Mouse (Mus musculus): Measurements from ENCODE around the gene Krtap4-6. TPM values are rescaled to one million over a fixed set of nuclear protein-coding genes. Genes with fewer than 3 reads are reported as not detected.
"Not testable (repeated sequence)": the region's sequence is repeated elsewhere in the genome, so short reads cannot be mapped to it uniquely, and the experiment has no call there.

The Krtap4-6 gene
- not detected in 2 replicates for polyA plus RNA-seq (2011; ENCODE audit: insufficient read depth, insufficient read length, low read depth, missing spikeins)

GRCm38 (mm10) chr11:99665860-99666259 is at the start of gene Krtap4-6:
Gene Krtap4-6 (minus strand): TSS chr11:99665960.
- no peak within 1 kb of the TSS for H3K27ac ChIP-seq (ENCODE audit: insufficient read depth, low read length)
- H3K4me3 ChIP-seq (ENCODE audit: low read depth, low read length) = no peak within 1 kb of the TSS
- no peaks in the 10 kb centered on the region for H3K4me1 ChIP-seq (ENCODE audit: control insufficient read depth, insufficient read depth, low read length)
- H3K9ac ChIP-seq (ENCODE audit: low read depth, poor library complexity, severe bottlenecking) = no peak within 1 kb of the TSS
- H3K9me3 ChIP-seq (replicated peaks; ENCODE audit: control insufficient read depth, insufficient read depth, low read length, poor library complexity, severe bottlenecking) = no peaks in the 10 kb centered on the region
- H3K27me3 ChIP-seq (ENCODE audit: control insufficient read depth, insufficient read depth, low read length, poor library complexity, severe bottlenecking) = no peaks in the 10 kb centered on the region; the same call in 1 of the 2 replicates
- no peak for TF ChIP-seq EP300 (IDR thresholded peaks at IDR 0.05; ENCODE audit: insufficient read depth, low read depth, low read length)
- no peak for TF ChIP-seq CTCF (IDR thresholded peaks at IDR 0.05; ENCODE audit: low read depth, low read length)
- no peak for TF ChIP-seq POLR2A (IDR thresholded peaks at IDR 0.05; ENCODE audit: insufficient read depth, low read length)
- no peaks in the 10 kb centered on the region for H3K36me3 ChIP-seq (ENCODE audit: control insufficient read depth, insufficient read depth, low read length, poor library complexity, severe bottlenecking)

DNA sequence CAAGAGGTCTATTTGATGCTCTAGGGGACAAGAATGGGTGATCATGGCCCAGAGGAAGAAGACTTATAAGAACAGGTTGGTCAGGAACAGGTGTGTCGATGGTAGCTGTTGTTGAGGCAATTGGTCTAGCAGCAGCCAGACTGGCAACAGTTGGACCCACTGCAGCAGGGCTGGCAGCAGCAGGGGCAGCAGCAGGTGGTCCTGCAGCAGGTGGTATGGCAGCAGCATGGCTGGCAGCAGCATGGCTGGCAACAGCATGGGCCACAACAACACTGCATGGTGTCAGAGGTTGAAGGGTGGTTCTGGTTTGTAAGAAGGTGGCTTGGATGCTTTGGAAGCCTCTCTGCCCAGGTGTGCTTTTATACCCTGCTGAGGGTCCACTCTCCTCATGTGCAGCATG is 24.7 kb upstream of the Krtap4-6 start, which contains the start of gene Gm14190:
Gene Gm14190, minus strand, starts transcription at position 278 of the 400 bp plus-strand sequence.
- Histone ChIP-seq H3K9me3 (replicated peaks; ENCODE audit: control insufficient read depth, insufficient read depth, low read length, poor library complexity, severe bottlenecking) (no peaks in the 10 kb centered on the region), H3K9ac (ENCODE audit: low read depth, poor library complexity, severe bottlenecking) (no peak within 1 kb of the TSS), H3K36me3 (ENCODE audit: control insufficient read depth, insufficient read depth, low read length, poor library complexity, severe bottlenecking) (no peaks in the 10 kb centered on the region), H3K4me3 (ENCODE audit: low read depth, low read length) (no peak within 1 kb of the TSS), H3K4me1 (ENCODE audit: control insufficient read depth, insufficient read depth, low read length) (no peaks in the 10 kb centered on the region), H3K27me3 (ENCODE audit: control insufficient read depth, insufficient read depth, low read length, poor library complexity, severe bottlenecking) (no peaks in the 10 kb centered on the region), H3K27ac (ENCODE audit: insufficient read depth, low read length) (no peak within 1 kb of the TSS)
- TF ChIP-seq POLR2A (IDR thresholded peaks at IDR 0.05; ENCODE audit: insufficient read depth, low read length) = no peak
- TF ChIP-seq EP300 (IDR thresholded peaks at IDR 0.05; ENCODE audit: insufficient read depth, low read depth, low read length) = no peak
- no peak for TF ChIP-seq CTCF (IDR thresholded peaks at IDR 0.05; ENCODE audit: low read depth, low read length)

GRCm38 (mm10) chr11:99685235-99685634 is 19.5 kb upstream of the Krtap4-6 start:
- H3K4me1 ChIP-seq (ENCODE audit: control insufficient read depth, insufficient read depth, low read length); H3K27ac ChIP-seq (ENCODE audit: insufficient read depth, low read length); H3K27me3 ChIP-seq (ENCODE audit: control insufficient read depth, insufficient read depth, low read length, poor library complexity, severe bottlenecking); H3K9me3 ChIP-seq (replicated peaks; ENCODE audit: control insufficient read depth, insufficient read depth, low read length, poor library complexity, severe bottlenecking); H3K36me3 ChIP-seq (ENCODE audit: control insufficient read depth, insufficient read depth, low read length, poor library complexity, severe bottlenecking); H3K9ac ChIP-seq (ENCODE audit: low read depth, poor library complexity, severe bottlenecking); H3K4me3 ChIP-seq (ENCODE audit: low read depth, low read length): not testable (repeated sequence)

DNA sequence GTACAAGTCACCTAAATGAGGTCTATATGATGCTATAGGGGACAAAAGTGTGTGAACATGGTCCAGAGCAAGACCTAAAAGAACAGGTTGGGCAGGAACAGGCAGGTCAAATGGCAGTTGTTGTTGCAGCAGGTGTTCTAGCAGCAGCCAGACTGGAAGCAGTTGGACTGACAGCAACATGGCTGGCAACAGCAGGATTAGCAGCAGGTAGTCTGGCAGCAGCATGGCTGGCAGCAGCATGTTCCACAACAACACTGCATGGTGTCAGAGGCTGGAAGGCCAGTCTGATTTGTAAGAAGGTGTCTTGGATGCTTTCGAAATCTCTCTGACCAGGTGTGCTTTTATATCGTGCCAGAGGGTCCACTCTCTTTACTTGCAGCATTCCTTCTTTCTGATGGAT is 17.7 kb upstream of the Krtap4-6 start:
- Histone ChIP-seq H3K27ac (ENCODE audit: insufficient read depth, low read length) (no peak overlapping the region), H3K4me1 (ENCODE audit: control insufficient read depth, insufficient read depth, low read length) (no peaks in the 10 kb centered on the region), H3K4me3 (ENCODE audit: low read depth, low read length) (no peak overlapping the region), H3K9ac (ENCODE audit: low read depth, poor library complexity, severe bottlenecking) (no peak overlapping the region), H3K27me3 (ENCODE audit: control insufficient read depth, insufficient read depth, low read length, poor library complexity, severe bottlenecking) (no peaks in the 10 kb centered on the region), H3K36me3 (ENCODE audit: control insufficient read depth, insufficient read depth, low read length, poor library complexity, severe bottlenecking) (no peaks in the 10 kb centered on the region), H3K9me3 (replicated peaks; ENCODE audit: control insufficient read depth, insufficient read depth, low read length, poor library complexity, severe bottlenecking) (no peaks in the 10 kb centered on the region)
- TF ChIP-seq EP300 (IDR thresholded peaks at IDR 0.05; ENCODE audit: insufficient read depth, low read depth, low read length) (no peak), CTCF (IDR thresholded peaks at IDR 0.05; ENCODE audit: low read depth, low read length) (no peak), POLR2A (IDR thresholded peaks at IDR 0.05; ENCODE audit: insufficient read depth, low read length) (no peak)

GRCm38 (mm10) chr11:99662802-99663201 is 3.0 kb downstream of the Krtap4-6 start:
- H3K27me3 ChIP-seq (ENCODE audit: control insufficient read depth, insufficient read depth, low read length, poor library complexity, severe bottlenecking) = no peaks in the 10 kb centered on the region; the same call in 1 of the 2 replicates
- H3K4me3 ChIP-seq (ENCODE audit: low read depth, low read length) = no peak overlapping the region
- TF ChIP-seq EP300 (IDR thresholded peaks at IDR 0.05; ENCODE audit: insufficient read depth, low read depth, low read length) = no peak
- no peak for TF ChIP-seq POLR2A (IDR thresholded peaks at IDR 0.05; ENCODE audit: insufficient read depth, low read length)
- no peak for TF ChIP-seq CTCF (IDR thresholded peaks at IDR 0.05; ENCODE audit: low read depth, low read length)
- no peak overlapping the region for H3K9ac ChIP-seq (ENCODE audit: low read depth, poor library complexity, severe bottlenecking)
- H3K4me1 ChIP-seq (ENCODE audit: control insufficient read depth, insufficient read depth, low read length) = no peaks in the 10 kb centered on the region
- H3K9me3 ChIP-seq (replicated peaks; ENCODE audit: control insufficient read depth, insufficient read depth, low read length, poor library complexity, severe bottlenecking) = no peaks in the 10 kb centered on the region
- H3K27ac ChIP-seq (ENCODE audit: insufficient read depth, low read length) = no peak overlapping the region
- no peaks in the 10 kb centered on the region for H3K36me3 ChIP-seq (ENCODE audit: control insufficient read depth, insufficient read depth, low read length, poor library complexity, severe bottlenecking)

- TF ChIP-seq CTCF (IDR thresholded peaks at IDR 0.05; ENCODE audit: low read depth, low read length) (no peak), POLR2A (IDR thresholded peaks at IDR 0.05; ENCODE audit: insufficient read depth, low read length) (no peak), EP300 (IDR thresholded peaks at IDR 0.05; ENCODE audit: insufficient read depth, low read depth, low read length) (no peak)
These were observed 6.5 kb downstream of the Krtap4-6 start for GRCm38 (mm10) chr11:99659256-99659655.

GRCm38 (mm10) chr11:99658467-99659010 is 7.2 kb downstream of the Krtap4-6 start, which contains the start of gene Gm11563:
Gene Gm11563 (minus strand): TSS chr11:99658960.
- H3K4me3 ChIP-seq (ENCODE audit: low read depth, low read length); H3K4me1 ChIP-seq (ENCODE audit: control insufficient read depth, insufficient read depth, low read length); H3K9ac ChIP-seq (ENCODE audit: low read depth, poor library complexity, severe bottlenecking); H3K36me3 ChIP-seq (ENCODE audit: control insufficient read depth, insufficient read depth, low read length, poor library complexity, severe bottlenecking); H3K27ac ChIP-seq (ENCODE audit: insufficient read depth, low read length); H3K9me3 ChIP-seq (replicated peaks; ENCODE audit: control insufficient read depth, insufficient read depth, low read length, poor library complexity, severe bottlenecking); H3K27me3 ChIP-seq (ENCODE audit: control insufficient read depth, insufficient read depth, low read length, poor library complexity, severe bottlenecking): not testable (repeated sequence)

More at GRCm38 (mm10) chr11:99659256-99659655, 6.5 kb downstream of the Krtap4-6 start:
- Histone ChIP-seq H3K9me3 (replicated peaks; ENCODE audit: control insufficient read depth, insufficient read depth, low read length, poor library complexity, severe bottlenecking) (no peaks in the 10 kb centered on the region), H3K27ac (ENCODE audit: insufficient read depth, low read length) (no peak overlapping the region), H3K36me3 (ENCODE audit: control insufficient read depth, insufficient read depth, low read length, poor library complexity, severe bottlenecking) (no peaks in the 10 kb centered on the region), H3K9ac (ENCODE audit: low read depth, poor library complexity, severe bottlenecking) (no peak overlapping the region), H3K27me3 (ENCODE audit: control insufficient read depth, insufficient read depth, low read length, poor library complexity, severe bottlenecking) (no peaks in the 10 kb centered on the region), H3K4me1 (ENCODE audit: control insufficient read depth, insufficient read depth, low read length) (peaks cover 2% of the 10 kb centered on the region), H3K4me3 (ENCODE audit: low read depth, low read length) (no peak overlapping the region)

Measured in ES-Bruce4 (cell line).